Mouse (Mus musculus): ENCODE measurements at regions not wholly inside any gene's neighbourhood (a gene's known extent, or its start where the extent isn't known, plus 50 kb on each side); places are given as distances from the start of the nearest gene placed in this dataset.
A peak's percentile ranks its signal among the peaks of the same experiment; 100 is the strongest.

- no peak overlapping the region for H3K4me3 ChIP-seq
- no peaks in the 10 kb centered on the region for H3K79me2 ChIP-seq (ENCODE audit: control insufficient read depth, insufficient read depth)
- no peak overlapping the region for H3K4me2 ChIP-seq (ENCODE audit: low read depth)
- TF ChIP-seq TCF12 (IDR thresholded peaks at IDR 0.05; ENCODE audit: insufficient read depth, poor library complexity, severe bottlenecking), result no peak
- TF ChIP-seq POLR2AphosphoS2 (IDR thresholded peaks at IDR 0.05; ENCODE audit: insufficient read length, low read depth), result no peak
- TF ChIP-seq SRF (IDR thresholded peaks at IDR 0.05; ENCODE audit: control insufficient read depth, insufficient read length, low read depth), result no peak
- no peak for TF ChIP-seq E2F4 (IDR thresholded peaks at IDR 0.05; ENCODE audit: insufficient read depth)
- no peaks in the 10 kb centered on the region for H3K27me3 ChIP-seq (ENCODE audit: control insufficient read depth, insufficient read depth, insufficient read length)
- H3K36me3 ChIP-seq (ENCODE audit: control insufficient read depth, insufficient read depth), result no peaks in the 10 kb centered on the region
- no peak overlapping the region for H3ac ChIP-seq (ENCODE audit: control insufficient read depth, insufficient read length)
Measured at GRCm38 (mm10) chr15:67414371-67414930, 913.7 kb upstream of the Lrrc6 start.

GRCm38 (mm10) chr15:67413581-67413980 lies 912.9 kb upstream of the Lrrc6 start:
- Histone ChIP-seq H3K36me3 (ENCODE audit: control insufficient read depth, insufficient read depth) (no peaks in the 10 kb centered on the region), H3K79me2 (ENCODE audit: control insufficient read depth, insufficient read depth) (no peaks in the 10 kb centered on the region), H3ac (ENCODE audit: control insufficient read depth, insufficient read length) (no peak overlapping the region), H3K4me2 (ENCODE audit: low read depth) (no peak overlapping the region), H3K4me3 (no peak overlapping the region), H3K27me3 (ENCODE audit: control insufficient read depth, insufficient read depth, insufficient read length) (no peaks in the 10 kb centered on the region)
- TF ChIP-seq REST (IDR thresholded peaks at IDR 0.05; ENCODE audit: insufficient read depth, insufficient read length) (no peak), TCF3 (IDR thresholded peaks at IDR 0.05; ENCODE audit: insufficient read length, low read depth) (no peak), SRF (IDR thresholded peaks at IDR 0.05; ENCODE audit: control insufficient read depth, insufficient read length, low read depth) (no peak), POLR2A (IDR thresholded peaks at IDR 0.05; ENCODE audit: insufficient read length, low read depth) (no peak), CEBPB (IDR thresholded peaks at IDR 0.05; ENCODE audit: insufficient read depth, poor library complexity, severe bottlenecking) (no peak), MAX (IDR thresholded peaks at IDR 0.05; ENCODE audit: low read depth) (no peak), TCF12 (IDR thresholded peaks at IDR 0.05; ENCODE audit: insufficient read depth, poor library complexity, severe bottlenecking) (no peak), MYOG (IDR thresholded peaks at IDR 0.05; ENCODE audit: control insufficient read depth in 1 of 3, insufficient read depth in 1 of 3, insufficient read length in 2 of 3, low read depth in 2 of 3) (no peak), E2F4 (IDR thresholded peaks at IDR 0.05; ENCODE audit: insufficient read depth) (no peak)

DNA sequence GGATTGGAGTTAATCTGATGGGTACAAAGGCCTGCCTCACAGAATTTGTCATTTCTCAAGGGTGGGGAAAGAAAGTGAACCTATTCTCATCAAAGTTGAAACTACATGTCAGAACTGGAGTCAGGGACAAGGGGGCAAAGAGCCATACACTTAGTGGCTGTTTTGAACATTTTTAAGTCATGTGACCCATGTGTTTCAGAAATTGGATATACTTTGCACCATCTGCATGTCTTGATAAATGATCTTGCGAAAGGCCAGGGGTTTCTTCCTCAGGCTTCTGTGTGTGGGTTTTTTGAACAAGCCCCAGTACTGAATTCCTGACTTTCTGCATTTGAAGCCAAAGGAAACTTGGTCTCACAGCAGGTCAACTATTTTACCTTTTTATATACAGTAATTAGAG lies 911.7 kb upstream of the Lrrc6 start:
- Histone ChIP-seq H3K4me3 (no peak overlapping the region), H3K79me2 (ENCODE audit: control insufficient read depth, insufficient read depth) (no peaks in the 10 kb centered on the region), H3K36me3 (ENCODE audit: control insufficient read depth, insufficient read depth) (no peaks in the 10 kb centered on the region), H3K27me3 (ENCODE audit: control insufficient read depth, insufficient read depth, insufficient read length) (no peaks in the 10 kb centered on the region), H3ac (ENCODE audit: control insufficient read depth, insufficient read length) (no peak overlapping the region), H3K4me2 (ENCODE audit: low read depth) (no peak overlapping the region)
- no peak for TF ChIP-seq MYOG (IDR thresholded peaks at IDR 0.05; ENCODE audit: control insufficient read depth in 1 of 3, insufficient read depth in 1 of 3, insufficient read length in 2 of 3, low read depth in 2 of 3)

GRCm38 (mm10) chr15:67411657-67412056 lies 910.9 kb upstream of the Lrrc6 start:
- Histone ChIP-seq H3K27me3 (ENCODE audit: control insufficient read depth, insufficient read depth, insufficient read length) (no peaks in the 10 kb centered on the region), H3K79me2 (ENCODE audit: control insufficient read depth, insufficient read depth) (no peaks in the 10 kb centered on the region), H3K4me3 (no peak overlapping the region), H3K4me2 (ENCODE audit: low read depth) (no peak overlapping the region), H3K36me3 (ENCODE audit: control insufficient read depth, insufficient read depth) (no peaks in the 10 kb centered on the region), H3ac (ENCODE audit: control insufficient read depth, insufficient read length) (no peak overlapping the region)
- TF ChIP-seq MYOD1 (IDR thresholded peaks at IDR 0.05; ENCODE audit: control insufficient read depth in 1 of 3, insufficient read length in 2 of 3, low read depth in 2 of 3) (no peak), USF1 (IDR thresholded peaks at IDR 0.05; ENCODE audit: low read depth) (no peak), E2F4 (IDR thresholded peaks at IDR 0.05; ENCODE audit: insufficient read depth) (no peak), MAX (IDR thresholded peaks at IDR 0.05; ENCODE audit: low read depth) (no peak), REST (IDR thresholded peaks at IDR 0.05; ENCODE audit: insufficient read depth, insufficient read length) (no peak), POLR2AphosphoS2 (IDR thresholded peaks at IDR 0.05; ENCODE audit: insufficient read length, low read depth) (no peak), POLR2A (IDR thresholded peaks at IDR 0.05; ENCODE audit: insufficient read length, low read depth) (no peak), TCF3 (IDR thresholded peaks at IDR 0.05; ENCODE audit: insufficient read length, low read depth) (no peak), TCF12 (IDR thresholded peaks at IDR 0.05; ENCODE audit: insufficient read depth, poor library complexity, severe bottlenecking) (no peak), SRF (IDR thresholded peaks at IDR 0.05; ENCODE audit: control insufficient read depth, insufficient read length, low read depth) (no peak), CEBPB (IDR thresholded peaks at IDR 0.05; ENCODE audit: insufficient read depth, poor library complexity, severe bottlenecking) (no peak), MYOG (IDR thresholded peaks at IDR 0.05; ENCODE audit: control insufficient read depth in 1 of 3, insufficient read depth in 1 of 3, insufficient read length in 2 of 3, low read depth in 2 of 3) (no peak)

- no peaks in the 10 kb centered on the region for H3K27me3 ChIP-seq (ENCODE audit: control insufficient read depth, insufficient read depth, insufficient read length)
- no peak overlapping the region for H3ac ChIP-seq (ENCODE audit: control insufficient read depth, insufficient read length)
- no peaks in the 10 kb centered on the region for H3K36me3 ChIP-seq (ENCODE audit: control insufficient read depth, insufficient read depth)
- H3K4me3 ChIP-seq, result no peak overlapping the region
- peak; percentile 62 for TF ChIP-seq SRF (IDR thresholded peaks at IDR 0.05; ENCODE audit: control insufficient read depth, insufficient read length, low read depth)
- TF ChIP-seq USF1 (IDR thresholded peaks at IDR 0.05; ENCODE audit: low read depth), result no peak
- no peak overlapping the region for H3K4me2 ChIP-seq (ENCODE audit: low read depth)
- H3K79me2 ChIP-seq (ENCODE audit: control insufficient read depth, insufficient read depth), result no peaks in the 10 kb centered on the region
Measured at GRCm38 (mm10) chr15:67410012-67410411, 909.3 kb upstream of the Lrrc6 start.

All from myocyte (in vitro differentiated cells).